Mouse (Mus musculus): ENCODE results near the gene B4galt1. TPM values are rescaled to one million over a fixed set of nuclear protein-coding genes. Genes with fewer than 3 reads are reported as not detected.
A peak's percentile ranks its signal among the peaks of the same experiment; 100 is the strongest.

Gene B4galt1
- polyA plus RNA-seq, 1 experiment, result 43.8 TPM

DNA sequence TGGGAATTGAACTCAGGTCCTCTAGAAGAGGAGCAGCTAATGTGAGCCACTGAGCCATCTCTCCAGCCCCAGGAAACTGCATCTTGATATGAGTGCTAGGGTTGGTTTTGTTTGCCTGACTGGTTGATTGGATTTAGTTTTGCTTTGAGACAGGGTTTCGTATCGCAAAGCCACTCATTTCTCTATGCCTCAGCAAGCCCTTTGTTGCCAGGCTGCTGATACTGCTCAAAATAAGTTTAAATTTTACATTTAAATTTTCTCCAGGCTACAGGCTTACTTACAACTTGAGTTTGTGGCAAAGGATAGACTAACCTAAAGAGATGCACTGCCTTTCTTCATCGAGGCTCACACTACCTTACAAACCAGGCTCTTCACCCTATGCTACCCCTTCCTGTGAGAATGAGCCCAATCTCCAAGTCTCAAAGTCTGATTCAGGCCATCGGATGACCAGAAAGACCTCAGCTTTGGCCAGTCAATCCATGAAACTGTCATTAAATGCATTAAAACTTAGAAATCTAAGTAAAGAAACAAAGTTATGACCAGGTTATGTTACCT is 19.5 kb downstream of the B4galt1 start:
- H3K36me3 ChIP-seq (replicated peaks; ENCODE audit: low read length), result peaks cover 81% of the 10 kb centered on the region
- no peak overlapping the region for H3K4me3 ChIP-seq (replicated peaks)
- peaks cover 91% of the 10 kb centered on the region for H3K4me1 ChIP-seq
- no peak for TF ChIP-seq FLI1 (IDR thresholded peaks at IDR 0.05; ENCODE audit: low read length)
- TF ChIP-seq GATA1 (IDR thresholded peaks at IDR 0.05; ENCODE audit: borderline replicate concordance, low read length), result no peak
- no peaks in the 10 kb centered on the region for H3K9me3 ChIP-seq
- no peaks in the 10 kb centered on the region for H3K27me3 ChIP-seq (replicated peaks)

DNA sequence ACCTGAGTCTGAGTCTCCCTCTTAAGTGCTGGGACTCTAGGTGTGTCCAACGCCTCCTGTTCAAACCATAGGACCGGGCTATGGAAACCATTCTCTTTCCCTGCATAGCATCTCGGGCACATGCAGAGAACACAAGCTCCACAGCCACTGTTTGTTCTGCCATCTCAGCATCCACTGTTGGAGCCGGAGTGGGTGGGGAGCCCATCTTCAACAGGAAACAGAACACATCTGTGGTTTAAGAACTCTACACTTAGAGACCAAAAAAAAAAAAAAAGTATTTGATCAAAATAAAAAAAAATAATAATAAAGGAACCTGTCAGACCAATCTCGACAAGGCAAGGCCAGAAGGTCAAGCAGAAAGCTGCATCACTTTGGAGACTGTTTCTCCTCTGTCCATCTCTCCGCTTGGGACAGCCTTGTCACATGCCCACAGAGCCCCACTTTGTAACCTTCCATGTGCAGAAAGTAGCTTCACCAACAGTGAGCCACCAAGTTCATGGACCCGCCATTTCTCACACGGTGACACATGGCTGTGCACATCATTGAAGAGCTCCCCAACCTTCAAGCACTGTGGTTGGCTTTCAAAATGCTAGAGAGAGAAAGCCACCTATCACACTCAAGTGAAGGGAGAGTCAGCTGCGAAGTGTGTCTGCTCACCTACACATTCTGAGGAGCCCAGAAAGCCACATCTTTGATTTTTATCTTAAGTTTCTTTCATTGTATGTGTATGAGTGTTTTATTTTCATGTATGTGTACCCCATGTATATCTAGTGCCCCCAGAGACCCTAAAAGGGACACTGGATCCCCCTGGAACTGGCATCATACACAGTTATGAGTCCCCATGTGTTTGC is 20.2 kb downstream of the B4galt1 start:
- H3K36me3 ChIP-seq (replicated peaks; ENCODE audit: low read length), result peaks cover 80% of the 10 kb centered on the region
- no peaks in the 10 kb centered on the region for H3K9me3 ChIP-seq
- peak overlapping the region; percentile 7 for H3K4me3 ChIP-seq (replicated peaks)
- no peak for TF ChIP-seq FLI1 (IDR thresholded peaks at IDR 0.05; ENCODE audit: low read length)
- no peak for TF ChIP-seq GATA1 (IDR thresholded peaks at IDR 0.05; ENCODE audit: borderline replicate concordance, low read length)
- peaks cover 91% of the 10 kb centered on the region for H3K4me1 ChIP-seq
- H3K27me3 ChIP-seq (replicated peaks), result no peaks in the 10 kb centered on the region

DNA sequence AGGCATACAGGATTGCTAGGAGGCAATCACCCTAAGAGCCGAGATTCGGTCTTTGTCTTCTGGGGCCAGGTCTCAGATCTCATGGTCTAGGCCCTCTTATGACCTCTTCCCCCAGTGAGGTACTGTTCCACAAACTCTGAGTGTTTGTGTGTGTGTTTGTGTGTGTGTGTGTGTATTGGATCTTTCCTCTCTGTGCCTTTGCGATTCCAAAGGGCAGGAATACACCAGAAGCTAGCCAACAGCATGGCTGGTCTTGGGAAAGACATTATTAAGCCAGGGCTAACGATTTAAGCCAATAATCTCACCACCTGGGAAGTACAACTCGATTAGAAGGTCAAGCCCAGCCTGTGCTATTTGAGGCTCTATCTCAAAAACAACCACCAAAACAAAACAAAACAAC is 23.3 kb downstream of the B4galt1 start:
- H3K4me1 ChIP-seq, result peaks cover 94% of the 10 kb centered on the region
- peaks cover 89% of the 10 kb centered on the region for H3K36me3 ChIP-seq (replicated peaks; ENCODE audit: low read length)
- no peaks in the 10 kb centered on the region for H3K27me3 ChIP-seq (replicated peaks)
- TF ChIP-seq GATA1 (IDR thresholded peaks at IDR 0.05; ENCODE audit: borderline replicate concordance, low read length) (no peak), FLI1 (IDR thresholded peaks at IDR 0.05; ENCODE audit: low read length) (no peak)
- H3K4me3 ChIP-seq (replicated peaks), result no peak overlapping the region
- no peaks in the 10 kb centered on the region for H3K9me3 ChIP-seq

DNA sequence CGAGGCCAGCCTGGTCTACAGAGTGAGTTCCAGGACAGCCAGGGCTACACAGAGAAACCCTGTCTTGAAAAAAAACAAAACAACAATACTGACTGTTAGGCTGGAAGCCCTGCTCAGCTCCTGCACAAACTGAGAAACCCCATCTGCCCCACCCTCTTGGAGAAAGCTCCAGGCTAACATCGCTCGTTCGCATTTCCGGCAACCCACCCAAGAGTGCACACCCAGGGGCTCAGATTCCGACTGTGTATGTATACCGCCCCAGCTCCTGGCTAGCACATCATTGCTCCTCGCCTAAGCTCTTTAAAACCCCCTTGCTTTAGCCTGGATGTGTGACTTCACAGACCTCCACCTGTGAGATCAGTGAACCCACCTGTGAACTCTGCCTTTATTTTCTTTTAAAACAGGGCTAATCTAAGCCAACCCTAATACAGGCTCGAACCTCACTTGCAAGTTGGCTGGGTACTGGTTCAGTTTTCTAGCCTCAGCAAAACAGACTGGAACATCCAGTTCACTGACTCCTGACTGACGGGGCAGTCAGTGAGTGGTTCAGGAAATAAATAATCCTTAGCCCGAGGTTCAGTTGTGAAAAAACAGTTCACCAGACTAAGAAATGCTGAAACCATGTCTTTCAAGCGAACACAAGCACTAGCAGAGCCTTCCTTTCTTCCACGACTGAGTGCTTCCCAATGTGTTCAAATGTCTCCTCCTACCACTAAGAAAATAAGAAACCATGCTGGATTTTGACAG is 24.0 kb downstream of the B4galt1 start:
- Histone ChIP-seq H3K36me3 (replicated peaks; ENCODE audit: low read length) (peaks cover 89% of the 10 kb centered on the region), H3K4me1 (peaks cover 94% of the 10 kb centered on the region), H3K4me3 (replicated peaks) (peak overlapping the region; percentile 1)

DNA sequence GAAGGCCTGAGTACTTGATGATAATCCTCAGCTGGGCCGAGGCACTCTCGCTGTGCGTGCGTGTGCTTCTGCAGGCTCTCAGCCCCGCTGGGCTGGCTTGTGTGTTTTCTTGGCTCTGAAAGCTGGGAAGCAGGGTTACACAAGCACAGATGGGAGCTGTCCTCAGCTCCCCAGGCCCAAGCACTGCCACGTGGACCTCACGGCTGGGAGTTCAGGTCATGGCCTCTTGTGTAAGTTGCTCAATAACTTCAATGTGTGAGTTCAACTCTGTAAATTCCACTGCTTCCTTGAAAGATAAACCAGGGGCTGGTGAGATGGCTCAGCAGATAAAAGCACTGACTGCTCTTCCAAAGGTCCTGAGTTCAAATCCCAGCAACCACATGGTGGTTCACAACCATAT is 24.9 kb downstream of the B4galt1 start:
- Histone ChIP-seq H3K36me3 (replicated peaks; ENCODE audit: low read length) (peaks cover 89% of the 10 kb centered on the region), H3K9me3 (no peaks in the 10 kb centered on the region), H3K4me1 (peaks cover 94% of the 10 kb centered on the region), H3K4me3 (replicated peaks) (peak overlapping the region; percentile 64), H3K27me3 (replicated peaks) (no peaks in the 10 kb centered on the region)
- TF ChIP-seq GATA1 (IDR thresholded peaks at IDR 0.05; ENCODE audit: borderline replicate concordance, low read length), result no peak
- no peak for TF ChIP-seq FLI1 (IDR thresholded peaks at IDR 0.05; ENCODE audit: low read length)

More for the DNA sequence above, 24.0 kb downstream of the B4galt1 start:
- TF ChIP-seq GATA1 (IDR thresholded peaks at IDR 0.05; ENCODE audit: borderline replicate concordance, low read length) (no peak), FLI1 (IDR thresholded peaks at IDR 0.05; ENCODE audit: low read length) (no peak)
- Histone ChIP-seq H3K27me3 (replicated peaks) (no peaks in the 10 kb centered on the region), H3K9me3 (no peaks in the 10 kb centered on the region)

DNA sequence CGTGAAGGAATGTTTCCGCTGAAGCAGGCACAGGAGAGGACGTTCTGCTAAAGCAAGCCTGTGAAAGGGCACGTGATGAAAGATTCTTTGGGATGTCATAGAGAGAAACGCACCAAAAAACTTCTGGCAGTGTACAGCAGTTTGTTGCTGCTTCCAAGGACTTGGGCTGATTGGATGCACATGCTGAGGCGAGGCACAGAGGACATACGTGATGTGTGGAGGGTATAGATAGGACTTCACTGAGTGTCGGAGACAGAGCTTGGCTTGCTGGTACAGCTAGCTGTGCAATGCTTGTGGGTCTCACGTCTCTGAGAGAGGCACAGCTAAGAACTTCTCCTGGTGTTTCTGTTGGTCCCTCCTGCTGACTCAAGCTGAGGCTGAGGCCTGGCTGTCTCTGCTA is 25.9 kb downstream of the B4galt1 start:
- TF ChIP-seq FLI1 (IDR thresholded peaks at IDR 0.05; ENCODE audit: low read length) (no peak), GATA1 (IDR thresholded peaks at IDR 0.05; ENCODE audit: borderline replicate concordance, low read length) (no peak)
- Histone ChIP-seq H3K9me3 (no peaks in the 10 kb centered on the region), H3K4me1 (peaks cover 94% of the 10 kb centered on the region), H3K4me3 (replicated peaks) (peak overlapping the region; percentile 50), H3K27me3 (replicated peaks) (no peaks in the 10 kb centered on the region), H3K36me3 (replicated peaks; ENCODE audit: low read length) (peaks cover 89% of the 10 kb centered on the region)

DNA sequence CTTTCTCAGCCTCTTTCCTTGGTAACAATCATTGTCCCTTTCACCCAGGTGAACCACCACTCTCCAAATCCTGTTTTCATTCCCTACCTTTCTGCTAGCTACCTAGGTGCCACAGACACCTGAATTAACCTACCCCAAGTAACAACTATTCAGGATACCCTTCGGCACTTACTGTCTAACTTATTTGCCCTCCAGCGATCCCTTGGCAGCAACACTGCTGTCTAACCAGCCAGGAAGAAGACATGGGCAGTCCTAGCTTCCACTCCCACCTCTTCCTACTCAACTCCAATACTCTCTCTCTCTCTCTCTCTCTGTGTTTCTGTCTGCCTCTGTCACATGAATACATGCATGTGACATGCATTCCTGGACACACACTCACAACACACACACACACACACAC is 27.0 kb downstream of the B4galt1 start:
- no peak overlapping the region for H3K4me3 ChIP-seq (replicated peaks)
- TF ChIP-seq GATA1 (IDR thresholded peaks at IDR 0.05; ENCODE audit: borderline replicate concordance, low read length), result no peak
- no peak for TF ChIP-seq FLI1 (IDR thresholded peaks at IDR 0.05; ENCODE audit: low read length)
- H3K4me1 ChIP-seq, result peaks cover 99% of the 10 kb centered on the region
- no peaks in the 10 kb centered on the region for H3K9me3 ChIP-seq
- no peaks in the 10 kb centered on the region for H3K27me3 ChIP-seq (replicated peaks)
- peaks cover 93% of the 10 kb centered on the region for H3K36me3 ChIP-seq (replicated peaks; ENCODE audit: low read length)

DNA sequence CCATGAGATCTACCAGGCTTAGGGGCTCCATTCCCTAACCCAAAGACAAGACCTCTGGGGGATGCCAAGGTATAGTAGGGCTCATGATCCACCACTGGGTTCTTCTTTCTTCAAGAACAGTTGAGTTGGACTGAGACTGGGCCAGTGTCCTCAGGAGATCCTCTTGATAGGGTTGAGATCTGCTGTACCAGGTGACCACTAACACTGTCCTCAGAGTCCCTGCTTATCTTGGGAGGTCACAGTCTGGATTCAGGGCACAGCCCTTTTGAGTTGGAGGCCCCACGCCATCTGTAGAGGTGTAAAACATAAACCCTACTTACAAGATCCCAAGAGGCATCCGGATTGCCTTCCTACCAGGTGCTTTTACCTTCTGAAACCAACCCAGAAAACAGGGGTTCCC is 27.8 kb downstream of the B4galt1 start:
- peaks cover 99% of the 10 kb centered on the region for H3K4me1 ChIP-seq
- no peaks in the 10 kb centered on the region for H3K9me3 ChIP-seq
- peaks cover 95% of the 10 kb centered on the region for H3K36me3 ChIP-seq (replicated peaks; ENCODE audit: low read length)
- TF ChIP-seq FLI1 (IDR thresholded peaks at IDR 0.05; ENCODE audit: low read length) (no peak), GATA1 (IDR thresholded peaks at IDR 0.05; ENCODE audit: borderline replicate concordance, low read length) (no peak)
- no peaks in the 10 kb centered on the region for H3K27me3 ChIP-seq (replicated peaks)
- no peak overlapping the region for H3K4me3 ChIP-seq (replicated peaks)

DNA sequence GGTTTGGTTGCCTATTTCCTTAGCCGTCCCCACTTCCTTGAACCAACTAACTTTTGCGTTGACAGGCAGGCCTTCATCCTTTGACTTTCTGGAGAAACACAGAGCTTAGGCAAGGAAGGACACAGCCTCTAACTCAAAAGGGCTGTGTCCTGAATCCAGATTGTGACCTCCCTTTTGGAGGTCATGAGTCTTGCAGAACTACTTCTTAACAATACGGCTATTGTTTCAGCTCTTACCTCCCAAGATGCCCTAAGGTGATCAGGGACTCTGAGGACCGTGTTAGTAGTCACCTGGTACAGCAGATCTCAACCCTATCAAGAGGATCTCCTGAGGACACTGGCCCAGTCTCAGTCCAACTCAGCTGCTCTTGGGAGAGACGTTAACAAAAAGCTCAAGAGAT is 28.7 kb downstream of the B4galt1 start:
- peaks cover 95% of the 10 kb centered on the region for H3K36me3 ChIP-seq (replicated peaks; ENCODE audit: low read length)
- peaks cover 99% of the 10 kb centered on the region for H3K4me1 ChIP-seq
- no peaks in the 10 kb centered on the region for H3K9me3 ChIP-seq
- H3K4me3 ChIP-seq (replicated peaks), result no peak overlapping the region
- TF ChIP-seq FLI1 (IDR thresholded peaks at IDR 0.05; ENCODE audit: low read length) (no peak), GATA1 (IDR thresholded peaks at IDR 0.05; ENCODE audit: borderline replicate concordance, low read length) (no peak)
- H3K27me3 ChIP-seq (replicated peaks), result no peaks in the 10 kb centered on the region

DNA sequence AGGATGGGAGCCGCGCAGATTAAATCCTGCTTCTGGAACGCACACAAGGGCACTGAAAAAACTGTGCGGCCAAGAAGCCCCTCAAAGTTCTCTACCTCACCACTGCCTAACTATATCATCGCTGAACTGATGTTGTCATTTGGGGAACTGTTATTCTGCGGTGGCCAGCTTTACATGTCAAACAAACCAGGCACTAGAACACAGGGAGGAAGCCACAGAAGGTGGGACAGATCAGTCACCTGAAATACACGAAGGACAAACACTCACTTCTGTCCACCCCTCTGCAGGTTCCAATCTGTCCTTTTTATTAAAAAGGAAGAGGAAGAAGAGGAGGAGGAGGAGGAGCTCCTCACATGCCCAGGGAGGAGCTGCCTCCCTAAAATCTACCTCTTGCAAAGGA is 29.3 kb downstream of the B4galt1 start:
- TF ChIP-seq GATA1 (IDR thresholded peaks at IDR 0.05; ENCODE audit: borderline replicate concordance, low read length), result no peak
- no peak for TF ChIP-seq FLI1 (IDR thresholded peaks at IDR 0.05; ENCODE audit: low read length)
- Histone ChIP-seq H3K4me3 (replicated peaks) (no peak overlapping the region), H3K36me3 (replicated peaks; ENCODE audit: low read length) (peaks cover 95% of the 10 kb centered on the region), H3K9me3 (no peaks in the 10 kb centered on the region), H3K4me1 (peaks cover 99% of the 10 kb centered on the region), H3K27me3 (replicated peaks) (no peaks in the 10 kb centered on the region)
